Mouse (Mus musculus): Measurements from ENCODE around the gene Sf3b6. TPM values are rescaled to one million over a fixed set of nuclear protein-coding genes. Genes with fewer than 3 reads are reported as not detected.
A peak's percentile ranks its signal among the peaks of the same experiment; 100 is the strongest.

Gene Sf3b6
- polyA plus RNA-seq, 1 experiment: 83.7 TPM

- Histone ChIP-seq H3K27me3 (replicated peaks; ENCODE audit: control insufficient read depth, insufficient read depth, low read length) (no peaks in the 10 kb centered on the region), H3K36me3 (ENCODE audit: control insufficient read depth, insufficient read depth, low read length) (no peaks in the 10 kb centered on the region), H3K27ac (ENCODE audit: insufficient read depth, low read depth, low read length) (no peak overlapping the region), H3K4me1 (ENCODE audit: control insufficient read depth, insufficient read depth, low read length) (0 out of 2 replicates have a peak, but pooled peaks cover 2% of the 10 kb centered on the region), H3K4me3 (ENCODE audit: insufficient read depth, low read depth, low read length) (no peak overlapping the region)
- no peak for TF ChIP-seq POLR2A (IDR thresholded peaks at IDR 0.05; ENCODE audit: low read depth, low read length)
- no peak for TF ChIP-seq CTCF (conservative IDR thresholded peaks at IDR 0.05; ENCODE audit: insufficient read depth, insufficient read length, low read depth, low read length)
- 57% methylated on average over 11 of the region's 11 CpGs for WGBS
- DNase-seq: no peak
These were observed 42.0 kb downstream of the Sf3b6 start for GRCm38 (mm10) chr12:4859241-4859914.

GRCm38 (mm10) chr12:4862672-4863071 is 45.3 kb downstream of the Sf3b6 start:
- no peak overlapping the region for H3K4me3 ChIP-seq (ENCODE audit: insufficient read depth, low read depth, low read length)
- H3K27ac ChIP-seq (ENCODE audit: insufficient read depth, low read depth, low read length): no peak overlapping the region
- 0 out of 2 replicates have a peak, but pooled peaks have one; percentile 28 for TF ChIP-seq CTCF (conservative IDR thresholded peaks at IDR 0.05; ENCODE audit: insufficient read depth, insufficient read length, low read depth, low read length)
- no peak for TF ChIP-seq POLR2A (IDR thresholded peaks at IDR 0.05; ENCODE audit: low read depth, low read length)
- H3K27me3 ChIP-seq (replicated peaks; ENCODE audit: control insufficient read depth, insufficient read depth, low read length): no peaks in the 10 kb centered on the region
- no peaks in the 10 kb centered on the region for H3K36me3 ChIP-seq (ENCODE audit: control insufficient read depth, insufficient read depth, low read length)
- WGBS: 90% methylated on average over 4 of the region's 4 CpGs
- 0 out of 2 replicates have a peak, but pooled peaks cover 2% of the 10 kb centered on the region for H3K4me1 ChIP-seq (ENCODE audit: control insufficient read depth, insufficient read depth, low read length)
- DNase-seq: no peak

- no peak for TF ChIP-seq CTCF (conservative IDR thresholded peaks at IDR 0.05; ENCODE audit: insufficient read depth, insufficient read length, low read depth, low read length)
- no peak for TF ChIP-seq POLR2A (IDR thresholded peaks at IDR 0.05; ENCODE audit: low read depth, low read length)
- H3K27ac ChIP-seq (ENCODE audit: insufficient read depth, low read depth, low read length): no peak overlapping the region
- H3K4me3 ChIP-seq (ENCODE audit: insufficient read depth, low read depth, low read length): no peak overlapping the region
- 0 out of 2 replicates have a peak, but pooled peaks cover 2% of the 10 kb centered on the region for H3K4me1 ChIP-seq (ENCODE audit: control insufficient read depth, insufficient read depth, low read length)
- no peaks in the 10 kb centered on the region for H3K27me3 ChIP-seq (replicated peaks; ENCODE audit: control insufficient read depth, insufficient read depth, low read length)
- DNase-seq: peak; percentile 93
- 35% methylated on average over 4 of the region's 4 CpGs for WGBS
- no peaks in the 10 kb centered on the region for H3K36me3 ChIP-seq (ENCODE audit: control insufficient read depth, insufficient read depth, low read length)
These were observed 46.5 kb downstream of the Sf3b6 start for GRCm38 (mm10) chr12:4863654-4864337.

DNA sequence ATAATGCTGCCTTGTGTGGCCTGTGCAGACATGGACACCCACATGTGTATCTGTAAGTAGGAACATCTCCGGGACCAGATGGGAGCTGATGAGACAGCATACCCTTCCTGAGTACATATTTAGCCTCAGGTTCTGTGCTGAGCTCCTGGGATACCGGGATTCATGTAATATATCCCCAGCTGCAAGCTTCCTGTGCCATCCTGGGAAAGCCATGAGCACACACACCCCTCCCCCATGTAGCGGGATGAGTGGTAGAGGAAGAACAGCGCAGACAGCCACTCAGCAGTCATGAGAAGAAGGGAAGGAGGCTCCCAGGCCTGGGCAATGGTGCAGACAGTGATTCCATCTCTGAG is 47.0 kb downstream of the Sf3b6 start:
- H3K4me1 ChIP-seq (ENCODE audit: control insufficient read depth, insufficient read depth, low read length): 0 out of 2 replicates have a peak, but pooled peaks cover 2% of the 10 kb centered on the region
- no peak overlapping the region for H3K27ac ChIP-seq (ENCODE audit: insufficient read depth, low read depth, low read length)
- H3K27me3 ChIP-seq (replicated peaks; ENCODE audit: control insufficient read depth, insufficient read depth, low read length): no peaks in the 10 kb centered on the region
- H3K36me3 ChIP-seq (ENCODE audit: control insufficient read depth, insufficient read depth, low read length): no peaks in the 10 kb centered on the region
- WGBS: 73% methylated on average over 4 of the region's 4 CpGs
- DNase-seq: no peak
- TF ChIP-seq POLR2A (IDR thresholded peaks at IDR 0.05; ENCODE audit: low read depth, low read length) (no peak), CTCF (conservative IDR thresholded peaks at IDR 0.05; ENCODE audit: insufficient read depth, insufficient read length, low read depth, low read length) (no peak)
- no peak overlapping the region for H3K4me3 ChIP-seq (ENCODE audit: insufficient read depth, low read depth, low read length)

DNA sequence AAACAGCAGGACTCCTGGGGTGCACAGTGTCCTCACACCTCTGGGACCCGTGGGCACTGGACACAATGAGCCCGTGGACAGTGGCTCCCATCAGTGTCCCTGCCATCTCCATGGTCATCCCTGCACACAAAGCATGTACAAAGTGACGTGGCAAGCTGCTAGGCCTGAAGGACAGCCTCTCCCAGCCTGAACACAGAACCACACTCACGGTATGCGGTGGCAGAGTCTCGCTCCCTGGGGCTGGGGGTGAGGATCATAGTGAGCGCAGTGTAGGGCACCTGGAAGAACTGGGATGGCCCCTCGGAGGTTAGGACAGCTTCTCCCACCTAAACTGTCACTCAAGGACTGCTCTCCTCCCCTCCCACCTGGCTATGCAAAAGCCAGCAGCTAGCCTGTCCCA is 51.6 kb downstream of the Sf3b6 start:
- WGBS: 88% methylated on average over 8 of the region's 8 CpGs
- no peak overlapping the region for H3K27ac ChIP-seq (ENCODE audit: insufficient read depth, low read depth, low read length)
- no peak overlapping the region for H3K4me3 ChIP-seq (ENCODE audit: insufficient read depth, low read depth, low read length)
- TF ChIP-seq POLR2A (IDR thresholded peaks at IDR 0.05; ENCODE audit: low read depth, low read length) (no peak), CTCF (conservative IDR thresholded peaks at IDR 0.05; ENCODE audit: insufficient read depth, insufficient read length, low read depth, low read length) (no peak)
- 0 out of 2 replicates have a peak, but pooled peaks cover under 1% of the 10 kb centered on the region for H3K4me1 ChIP-seq (ENCODE audit: control insufficient read depth, insufficient read depth, low read length)
- no peak for DNase-seq
- H3K36me3 ChIP-seq (ENCODE audit: control insufficient read depth, insufficient read depth, low read length): no peaks in the 10 kb centered on the region
- H3K27me3 ChIP-seq (replicated peaks; ENCODE audit: control insufficient read depth, insufficient read depth, low read length): no peaks in the 10 kb centered on the region

DNA sequence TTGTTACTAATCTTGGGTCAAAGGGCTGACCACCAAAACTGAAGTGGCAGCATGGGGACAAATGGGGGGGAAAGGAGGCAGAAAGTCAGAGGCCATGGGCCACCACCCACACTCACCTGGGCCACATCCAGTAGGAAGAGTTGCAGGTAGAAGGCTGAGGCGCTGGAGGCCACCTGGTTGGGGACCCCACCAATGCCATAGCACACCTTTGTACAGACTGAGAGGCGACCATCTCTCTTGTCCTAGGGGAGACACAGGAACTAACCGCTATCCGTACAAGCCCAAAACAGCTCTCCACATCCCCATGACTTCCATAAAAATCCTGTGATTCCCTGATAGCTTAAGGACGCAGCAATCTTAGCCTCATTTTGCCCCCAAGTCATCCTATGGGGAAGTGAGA is 53.9 kb downstream of the Sf3b6 start:
- H3K4me3 ChIP-seq (ENCODE audit: insufficient read depth, low read depth, low read length): no peak overlapping the region
- H3K27ac ChIP-seq (ENCODE audit: insufficient read depth, low read depth, low read length): no peak overlapping the region
- H3K4me1 ChIP-seq (ENCODE audit: control insufficient read depth, insufficient read depth, low read length): 0 out of 2 replicates have a peak, but pooled peaks cover 3% of the 10 kb centered on the region
- whole genome bisulfite sequencing: 93% methylated on average over 5 of the region's 5 CpGs
- H3K36me3 ChIP-seq (ENCODE audit: control insufficient read depth, insufficient read depth, low read length): no peaks in the 10 kb centered on the region
- DNase-seq: no peak
- H3K27me3 ChIP-seq (replicated peaks; ENCODE audit: control insufficient read depth, insufficient read depth, low read length): no peaks in the 10 kb centered on the region
- TF ChIP-seq POLR2A (IDR thresholded peaks at IDR 0.05; ENCODE audit: low read depth, low read length) (no peak), CTCF (conservative IDR thresholded peaks at IDR 0.05; ENCODE audit: insufficient read depth, insufficient read length, low read depth, low read length) (no peak)

DNA sequence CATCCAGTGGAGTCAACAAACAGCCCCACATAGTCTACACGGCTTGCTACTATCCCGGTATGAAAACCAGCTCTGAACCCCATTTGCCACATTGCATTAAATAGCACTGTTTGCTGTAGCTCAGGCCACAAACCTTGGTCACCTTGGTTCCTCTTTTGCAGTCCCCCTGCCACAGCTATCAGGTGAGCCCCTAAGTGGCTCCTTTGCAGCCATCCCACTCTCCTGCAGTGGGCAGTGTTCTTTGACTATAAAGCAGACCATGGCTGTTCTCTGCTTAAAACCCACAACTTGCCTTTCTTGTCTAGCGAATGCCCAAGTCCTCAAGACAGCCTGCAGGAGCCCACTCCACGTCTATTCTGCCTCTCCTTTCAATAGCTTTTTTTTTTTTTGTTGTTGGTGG is 54.9 kb downstream of the Sf3b6 start:
- 64% methylated on average over 4 of the region's 4 CpGs for WGBS
- no peak for DNase-seq

More for the DNA sequence above, 54.9 kb downstream of the Sf3b6 start:
- no peaks in the 10 kb centered on the region for H3K36me3 ChIP-seq (ENCODE audit: control insufficient read depth, insufficient read depth, low read length)
- no peak overlapping the region for H3K4me3 ChIP-seq (ENCODE audit: insufficient read depth, low read depth, low read length)
- H3K27ac ChIP-seq (ENCODE audit: insufficient read depth, low read depth, low read length): no peak overlapping the region
- 0 out of 2 replicates have a peak, but pooled peaks cover 3% of the 10 kb centered on the region for H3K4me1 ChIP-seq (ENCODE audit: control insufficient read depth, insufficient read depth, low read length)
- TF ChIP-seq CTCF (conservative IDR thresholded peaks at IDR 0.05; ENCODE audit: insufficient read depth, insufficient read length, low read depth, low read length) (no peak), POLR2A (IDR thresholded peaks at IDR 0.05; ENCODE audit: low read depth, low read length) (no peak)
- no peaks in the 10 kb centered on the region for H3K27me3 ChIP-seq (replicated peaks; ENCODE audit: control insufficient read depth, insufficient read depth, low read length)
